ENCODE assay signal across 8 mouse cellular contexts in the genomic region with DNA sequence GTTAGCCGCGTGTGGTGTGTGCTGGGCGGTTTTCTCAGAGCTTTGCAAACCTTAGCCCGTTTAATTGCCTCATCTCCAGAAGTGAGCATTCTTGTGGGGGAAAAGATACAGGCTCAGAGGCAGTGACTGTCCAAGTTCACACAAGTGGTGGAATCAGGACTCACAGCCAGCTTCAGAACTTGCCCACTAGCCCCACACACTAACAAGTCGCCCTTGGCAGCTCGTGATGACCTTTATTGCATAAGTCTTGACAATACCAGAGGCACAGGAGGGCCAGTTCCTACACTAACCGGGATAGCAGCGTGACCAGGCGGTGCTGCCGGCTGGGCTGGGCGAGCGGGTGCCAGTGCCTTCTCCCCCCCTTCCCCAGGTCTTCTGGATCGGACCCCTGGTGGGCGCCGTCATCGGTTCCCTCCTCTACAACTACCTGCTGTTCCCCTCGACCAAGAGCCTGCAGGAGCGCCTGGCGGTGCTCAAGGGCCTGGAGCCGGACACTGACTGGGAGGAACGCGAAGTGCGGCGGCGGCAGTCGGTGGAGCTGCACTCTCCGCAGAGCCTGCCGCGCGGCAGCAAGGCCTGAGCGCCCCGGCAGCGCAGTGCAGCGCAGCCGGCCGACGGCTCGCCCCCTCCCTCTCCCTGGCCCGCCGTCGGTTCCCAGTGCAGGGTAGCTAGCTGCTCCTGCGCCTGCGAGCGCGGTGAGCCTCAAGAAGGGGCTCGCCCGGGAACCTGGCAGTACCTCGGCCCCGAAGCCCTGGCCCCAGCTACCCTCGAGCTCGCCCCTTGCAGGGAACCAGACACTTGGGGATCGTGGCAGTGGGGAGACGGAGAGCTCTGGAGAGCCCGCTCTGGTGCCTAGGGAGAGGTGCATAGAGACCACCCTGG. TPM values are rescaled to one million over a fixed set of nuclear protein-coding genes. Genes with fewer than 3 reads are reported as not detected.
DNase-seq lines count a peak whose midpoint lies in the region; ATAC-seq lines count a peak whose summit lies in the region.

No protein-coding gene starts in this region.

- peak; percentile 31 for ATAC-seq in embryonic facial prominence, embryonic 14.5 days (ENCODE audit: low read depth)
- ATAC-seq in limb, embryonic 13.5 days (ENCODE audit: low FRiP score, low read depth) = 0 out of 2 replicates have a peak, but pooled peaks have one; percentile 15
- ATAC-seq in midbrain, embryonic 14.5 days (ENCODE audit: low FRiP score, low TSS enrichment) = peak; percentile 20; the same call in 1 of the 2 replicates
- no peak for ATAC-seq in monocyte, adult 5-6 weeks (replicated peaks; ENCODE audit: insufficient number of reproducible peaks, low FRiP score, low TSS enrichment, poor library complexity, severe bottlenecking)

- H3K36me3 ChIP-seq in embryonic facial prominence, embryonic 14.5 days (ENCODE audit: control insufficient read depth, insufficient read depth, low read length) = no peaks in the 10 kb centered on the region
- H3K36me3 ChIP-seq in limb, embryonic 13.5 days = no peaks in the 10 kb centered on the region
- H3K36me3 ChIP-seq in midbrain, embryonic 14.5 days (ENCODE audit: control insufficient read depth, insufficient read depth, low read length) = no peaks in the 10 kb centered on the region

- peaks cover 87% of the 10 kb centered on the region for H3K27me3 ChIP-seq in embryonic facial prominence, embryonic 14.5 days (replicated peaks; ENCODE audit: control insufficient read depth, insufficient read depth, low read length)
- H3K27me3 ChIP-seq in limb, embryonic 13.5 days = peaks cover 99% of the 10 kb centered on the region
- H3K27me3 ChIP-seq in midbrain, embryonic 14.5 days (ENCODE audit: control insufficient read depth, insufficient read depth, low read length) = peaks cover 66% of the 10 kb centered on the region

- H3K9me3 ChIP-seq in embryonic facial prominence, embryonic 14.5 days (ENCODE audit: control insufficient read depth, low read length) = no peaks in the 10 kb centered on the region
- no peaks in the 10 kb centered on the region for H3K9me3 ChIP-seq in limb, embryonic 13.5 days
- H3K9me3 ChIP-seq in midbrain, embryonic 14.5 days (ENCODE audit: control insufficient read depth, low read length) = no peaks in the 10 kb centered on the region

- H3K9ac ChIP-seq in embryonic facial prominence, embryonic 14.5 days (ENCODE audit: low read depth, low read length) = peak overlapping the region; percentile 52
- H3K9ac ChIP-seq in limb, embryonic 13.5 days = peak overlapping the region; percentile 50; the same call in 1 of the 2 replicates
- H3K9ac ChIP-seq in midbrain, embryonic 14.5 days (replicated peaks; ENCODE audit: low read length) = peak overlapping the region; percentile 20; the same call in 1 of the 2 replicates

- peak overlapping the region; percentile 31 for H3K4me3 ChIP-seq in embryonic facial prominence, embryonic 14.5 days (ENCODE audit: low read depth, low read length)
- peak overlapping the region; percentile 33 for H3K4me3 ChIP-seq in limb, embryonic 13.5 days
- H3K4me3 ChIP-seq in midbrain, embryonic 14.5 days (replicated peaks; ENCODE audit: low read depth, low read length) = peak overlapping the region; percentile 25

- H3K4me2 ChIP-seq in embryonic facial prominence, embryonic 14.5 days (ENCODE audit: low read depth, low read length) = peak overlapping the region; percentile 53
- H3K4me2 ChIP-seq in limb, embryonic 13.5 days (replicated peaks) = peak overlapping the region; percentile 63
- H3K4me2 ChIP-seq in midbrain, embryonic 14.5 days (ENCODE audit: low read length) = peak overlapping the region; percentile 53

- DNase-seq in right cerebral cortex, postnatal 4 days = peak; percentile 43
- DNase-seq in right cerebral cortex, postnatal 25 days = no peak
- peak; percentile 47 for DNase-seq in embryonic facial prominence, embryonic 14.5 days (ENCODE audit: low spot score)
- DNase-seq in heart, postnatal 4 days = peak; percentile 49
- peak; percentile 78 for DNase-seq in midbrain, embryonic 14.5 days
- no peak for DNase-seq in layer of hippocampus, postnatal 14 days (ENCODE audit: low spot score in 2 of 2)

- H3K4me1 ChIP-seq in embryonic facial prominence, embryonic 14.5 days (ENCODE audit: control insufficient read depth, insufficient read depth, low read length) = peaks cover 12% of the 10 kb centered on the region
- peaks cover 18% of the 10 kb centered on the region for H3K4me1 ChIP-seq in limb, embryonic 13.5 days
- peaks cover 15% of the 10 kb centered on the region; the same call in 1 of the 2 replicates for H3K4me1 ChIP-seq in midbrain, embryonic 14.5 days (ENCODE audit: control insufficient read depth, insufficient read depth, low read length)

- no peak overlapping the region for H3K27ac ChIP-seq in embryonic facial prominence, embryonic 14.5 days (replicated peaks; ENCODE audit: low read depth, low read length)
- no peak overlapping the region for H3K27ac ChIP-seq in limb, embryonic 13.5 days
- H3K27ac ChIP-seq in midbrain, embryonic 14.5 days (replicated peaks; ENCODE audit: low read depth, low read length) = no peak overlapping the region

- 3% methylated on average over 27 of the region's 54 CpGs for WGBS in embryonic facial prominence, embryonic 14.5 days
- 2% methylated on average over 54 of the region's 54 CpGs for WGBS in limb, embryonic 13.5 days
- 2% methylated on average over 54 of the region's 54 CpGs for WGBS in midbrain, embryonic 14.5 days

RNA-seq across cellular contexts. Expression of a gene that starts 4.8 kb away (rescaled TPM):
- 0.11 TPM in 1 of 2 replicates, not detected in the other for polyA plus RNA-seq in embryonic facial prominence, embryonic 14.5 days (2014; fragmentation: Nextera tagmentation; extraction: Ambion mirVana)
- total RNA-seq in heart, postnatal 4 days (2021) = not detected
- polyA plus RNA-seq in limb, embryonic 13.5 days (2015; fragmentation: Nextera tagmentation; extraction: Ambion mirVana) = not detected in 2 replicates
- polyA plus RNA-seq in midbrain, embryonic 14.5 days (2014; fragmentation: Nextera tagmentation; extraction: Ambion mirVana) = not detected in 2 replicates
- total RNA-seq in layer of hippocampus, postnatal 14 days (2021) = not detected
- not detected in 3 replicates for total RNA-seq in monocyte, adult 5-6 weeks (2017)

RNA-seq across cellular contexts. Expression of a gene that starts 6.9 kb away (rescaled TPM):
- 1.8 and 2.9 TPM in 2 replicates for polyA plus RNA-seq in embryonic facial prominence, embryonic 14.5 days (2014; fragmentation: Nextera tagmentation; extraction: Ambion mirVana)
- under 1 TPM in 1 of 2 experiments, not detected in 1; 0.57 TPM for total RNA-seq in heart, postnatal 4 days (2021)
- 0.27 and 0.61 TPM in 2 replicates for polyA plus RNA-seq in limb, embryonic 13.5 days (2015; fragmentation: Nextera tagmentation; extraction: Ambion mirVana)
- polyA plus RNA-seq in midbrain, embryonic 14.5 days (2014; fragmentation: Nextera tagmentation; extraction: Ambion mirVana) = 0.70 and 3.0 TPM in 2 replicates
- total RNA-seq in layer of hippocampus, postnatal 14 days (2021) = not detected
- total RNA-seq in monocyte, adult 5-6 weeks (2017) = not detected in 3 replicates

RNA-seq across cellular contexts. Expression of a gene that starts 17.5 kb away (rescaled TPM):
- not detected in 2 replicates for polyA plus RNA-seq in embryonic facial prominence, embryonic 14.5 days (2014; fragmentation: Nextera tagmentation; extraction: Ambion mirVana)
- total RNA-seq in heart, postnatal 4 days (2021) = not detected
- polyA plus RNA-seq in limb, embryonic 13.5 days (2015; fragmentation: Nextera tagmentation; extraction: Ambion mirVana) = not detected in 2 replicates
- polyA plus RNA-seq in midbrain, embryonic 14.5 days (2014; fragmentation: Nextera tagmentation; extraction: Ambion mirVana) = 0.93 and 1.1 TPM in 2 replicates
- under 1 TPM; 0.19 to 0.37 TPM for total RNA-seq in layer of hippocampus, postnatal 14 days (2021)
- total RNA-seq in monocyte, adult 5-6 weeks (2017) = not detected in 3 replicates

RNA-seq across cellular contexts. Expression of a gene that starts 55.7 kb away (rescaled TPM):
- 1.1 and 1.5 TPM in 2 replicates for polyA plus RNA-seq in embryonic facial prominence, embryonic 14.5 days (2014; fragmentation: Nextera tagmentation; extraction: Ambion mirVana)
- not detected for total RNA-seq in heart, postnatal 4 days (2021)
- 0.34 and 0.37 TPM in 2 replicates for polyA plus RNA-seq in limb, embryonic 13.5 days (2015; fragmentation: Nextera tagmentation; extraction: Ambion mirVana)
- polyA plus RNA-seq in midbrain, embryonic 14.5 days (2014; fragmentation: Nextera tagmentation; extraction: Ambion mirVana) = 17.9 and 19.0 TPM in 2 replicates
- total RNA-seq in layer of hippocampus, postnatal 14 days (2021) = 100 to 1,000 TPM; 145 to 153 TPM
- 0.11 TPM in 1 of 3 replicates, not detected in the others for total RNA-seq in monocyte, adult 5-6 weeks (2017)

Comparison
In these comparisons a context has a peak if more than half of its experiments do, and no peak if none do; other contexts are left out.
1. DNase-seq: peak in right cerebral cortex, postnatal 4 days (single experiment), embryonic facial prominence, embryonic 14.5 days (single experiment), heart, postnatal 4 days (single experiment) and midbrain, embryonic 14.5 days (single experiment); none in right cerebral cortex, postnatal 25 days (single experiment) and layer of hippocampus, postnatal 14 days (0 of 2).
2. Peak in every context shown above with its lines, with median percentiles within 50 percentile points of each other: H3K4me2 ChIP-seq, H3K4me3 ChIP-seq and H3K9ac ChIP-seq.